Mouse (Mus musculus) MEL (cell line): ENCODE measurements around the gene Lig1. TPM values are rescaled to one million over a fixed set of nuclear protein-coding genes. Genes with fewer than 3 reads are reported as not detected.
"Not testable (repeated sequence)": the region's sequence is repeated elsewhere in the genome, so short reads cannot be mapped to it uniquely, and the experiment has no call there.

Experiments
- DNase-seq: peaks from one replicate; pipeline ENCODE4 v3.0.0; 2011; ENCODE audit warnings: low read depth, low spot score
- H3K27ac ChIP-seq: 2 replicates; pipeline ENCODE4 v1.5.1; 2012; ENCODE audit warnings: low read depth, mild to moderate bottlenecking, control low read depth, low read length, moderate library complexity; ENCODE audit not compliant: control insufficient read depth
- H3K27me3 ChIP-seq, 2 experiments: fragments of 150-350 bp in 1 of 2; sonication (generic) in 1 of 2; 2 replicates each; pipeline ENCODE4 v1.6.1; 2012; ENCODE audit warnings: low read length in 2 of 2, mild to moderate bottlenecking in 2 of 2, improper control_type of control experiment in 1 of 2, moderate library complexity in 1 of 2; ENCODE audit not compliant: insufficient read depth in 2 of 2, control insufficient read depth in 1 of 2
- H3K36me3 ChIP-seq, 2 experiments: 2 replicates each; pipeline ENCODE4 v1.6.1; 2012 to 2014; ENCODE audit warnings: low read length in 2 of 2, improper control_type of control experiment in 1 of 2, inconsistent platforms in 1 of 2, mild to moderate bottlenecking in 1 of 2; ENCODE audit not compliant: insufficient read depth in 2 of 2, control insufficient read depth in 1 of 2
- H3K4me1 ChIP-seq, 2 experiments: fragments of 150-350 bp in 1 of 2; sonication (generic) in 1 of 2; 2 replicates each; pipeline ENCODE4 v1.6.1; 2012; ENCODE audit warnings: low read length in 2 of 2, improper control_type of control experiment in 1 of 2, mild to moderate bottlenecking in 1 of 2; ENCODE audit not compliant: insufficient read depth in 2 of 2, control insufficient read depth in 1 of 2
- H3K4me3 ChIP-seq, 2 experiments: fragments of 150-350 bp in 1 of 2; sonication (generic) in 1 of 2; 2 replicates each; pipeline ENCODE4 v1.5.1; 2012; ENCODE audit warnings: low read depth in 2 of 2, low read length in 2 of 2, mild to moderate bottlenecking in 2 of 2, moderate library complexity in 2 of 2, control low read depth in 1 of 2, improper control_type of control experiment in 1 of 2; ENCODE audit not compliant: control insufficient read depth in 1 of 2, insufficient read depth in 1 of 2
- H3K79me2 ChIP-seq: 2 replicates; pipeline ENCODE4 v1.6.1; 2012; ENCODE audit warnings: mild to moderate bottlenecking, low read length, moderate library complexity; ENCODE audit not compliant: control insufficient read depth, poor library complexity, insufficient read depth
- H3K9ac ChIP-seq: 2 replicates; pipeline ENCODE4 v1.6.1; 2012; ENCODE audit warnings: low read depth, mild to moderate bottlenecking, control low read depth, low read length, moderate library complexity; ENCODE audit not compliant: control insufficient read depth, poor library complexity, severe bottlenecking
- H3K9me3 ChIP-seq: fragments of 150-350 bp; sonication (generic); replicated peaks from 2 replicates; pipeline ENCODE4 v1.6.1; 2012; ENCODE audit warnings: mild to moderate bottlenecking, low read length, improper control_type of control experiment, moderate library complexity; ENCODE audit not compliant: insufficient read depth
- BHLHE40 ChIP-seq: IDR thresholded peaks from 2 replicates; pipeline ENCODE4 v1.6.1; 2012; ENCODE audit warnings: low read depth, mild to moderate bottlenecking, inconsistent platforms, low read length, improper control_type of control experiment, borderline replicate concordance
- CHD1 ChIP-seq: IDR thresholded peaks from 2 replicates; pipeline ENCODE4 v1.6.1; 2012; ENCODE audit warnings: low read depth, mild to moderate bottlenecking, inconsistent platforms, low read length, improper control_type of control experiment
- CHD2 ChIP-seq: IDR thresholded peaks from 2 replicates; pipeline ENCODE4 v1.6.1; 2011; ENCODE audit warnings: low read length, improper control_type of control experiment
- CTCF ChIP-seq, 3 experiments: IDR thresholded peaks in 2 of 3; conservative IDR thresholded peaks in 1 of 3; 2 replicates each; pipeline ENCODE4 v1.5.1; 2011 to 2012; ENCODE audit warnings: low read length in 3 of 3, low read depth in 2 of 3, mild to moderate bottlenecking in 2 of 3, improper control_type of control experiment in 1 of 3, inconsistent platforms in 1 of 3, mixed read lengths in 1 of 3, moderate library complexity in 1 of 3; ENCODE audit not compliant: control insufficient read depth in 1 of 3, insufficient read depth in 1 of 3, poor library complexity in 1 of 3, severe bottlenecking in 1 of 3
- E2F4 ChIP-seq: IDR thresholded peaks from 2 replicates; pipeline ENCODE4 v1.6.1; 2011; ENCODE audit warnings: low read depth, low read length, improper control_type of control experiment, borderline replicate concordance
- EP300 ChIP-seq, 2 experiments: IDR thresholded peaks; 2 replicates each; pipeline ENCODE4 v1.6.1; 2011; ENCODE audit warnings: improper control_type of control experiment in 2 of 2, low read length in 2 of 2, low read depth in 1 of 2, mild to moderate bottlenecking in 1 of 2
- GABPA ChIP-seq: IDR thresholded peaks from 2 replicates; pipeline ENCODE4 v1.6.1; 2012; ENCODE audit warnings: low read depth, mild to moderate bottlenecking, inconsistent platforms, low read length, improper control_type of control experiment, moderate library complexity
- GATA1 ChIP-seq: IDR thresholded peaks from 2 replicates; pipeline ENCODE4 v1.6.1; 2011; ENCODE audit warnings: low read depth, low read length, improper control_type of control experiment
- HCFC1 ChIP-seq: IDR thresholded peaks from 2 replicates; pipeline ENCODE4 v1.6.1; 2012; ENCODE audit warnings: low read depth, mild to moderate bottlenecking, inconsistent platforms, low read length, improper control_type of control experiment, moderate library complexity
- JUND ChIP-seq: IDR thresholded peaks from 2 replicates; pipeline ENCODE4 v1.6.1; 2011; ENCODE audit warnings: low read depth, mild to moderate bottlenecking, improper control_type of control experiment, low read length
- KAT2A ChIP-seq: conservative IDR thresholded peaks from 2 replicates; pipeline ENCODE4 v1.6.1; 2012; ENCODE audit warnings: low read depth, low read length, improper control_type of control experiment, inconsistent platforms
- MAX ChIP-seq: IDR thresholded peaks from 2 replicates; pipeline ENCODE4 v1.6.1; 2011; ENCODE audit warnings: low read length, improper control_type of control experiment
- MAZ ChIP-seq: IDR thresholded peaks from 2 replicates; pipeline ENCODE4 v1.6.1; 2012; ENCODE audit warnings: low read depth, mild to moderate bottlenecking, inconsistent platforms, low read length, improper control_type of control experiment
- MEF2A ChIP-seq: IDR thresholded peaks from 2 replicates; pipeline ENCODE4 v1.6.1; 2014; ENCODE audit warnings: low read depth, mild to moderate bottlenecking, inconsistent platforms, low read length, improper control_type of control experiment; ENCODE audit not compliant: poor library complexity, insufficient replicate concordance, severe bottlenecking; ENCODE audit errors: extremely low read depth
- MXI1 ChIP-seq: IDR thresholded peaks from 2 replicates; pipeline ENCODE4 v1.6.1; 2011; ENCODE audit warnings: mild to moderate bottlenecking, low read depth, low read length, improper control_type of control experiment
- MYC ChIP-seq: IDR thresholded peaks from 2 replicates; pipeline ENCODE4 v1.6.1; 2011; ENCODE audit warnings: low read depth, mild to moderate bottlenecking, low read length, improper control_type of control experiment, moderate library complexity
- NELFE ChIP-seq: IDR thresholded peaks from 2 replicates; pipeline ENCODE4 v1.6.1; 2011; ENCODE audit warnings: low read depth, low read length, improper control_type of control experiment
- NRF1 ChIP-seq: IDR thresholded peaks from 2 replicates; pipeline ENCODE4 v1.6.1; 2014; ENCODE audit warnings: low read depth, mild to moderate bottlenecking, inconsistent platforms, low read length, improper control_type of control experiment, moderate library complexity; ENCODE audit not compliant: poor library complexity, insufficient read depth, severe bottlenecking
- POLR2A ChIP-seq, 2 experiments: IDR thresholded peaks; 2 replicates each; pipeline ENCODE4 v1.6.1; 2011 to 2012; ENCODE audit warnings: low read length in 2 of 2, mild to moderate bottlenecking in 2 of 2, control low read depth in 1 of 2, improper control_type of control experiment in 1 of 2, low read depth in 1 of 2, moderate library complexity in 1 of 2; ENCODE audit not compliant: control insufficient read depth in 1 of 2, insufficient read depth in 1 of 2, poor library complexity in 1 of 2
- POLR2AphosphoS2 ChIP-seq: IDR thresholded peaks from 2 replicates; pipeline ENCODE4 v1.6.1; 2011; ENCODE audit warnings: low read length, improper control_type of control experiment
- POLR2AphosphoS5 ChIP-seq: IDR thresholded peaks from 2 replicates; pipeline ENCODE4 v1.6.1; 2012; ENCODE audit warnings: low read depth, borderline replicate concordance, mild to moderate bottlenecking, inconsistent platforms, low read length, moderate library complexity, mixed read lengths
- RAD21 ChIP-seq: IDR thresholded peaks from 2 replicates; pipeline ENCODE4 v1.6.1; 2011; ENCODE audit warnings: mild to moderate bottlenecking, low read depth, low read length, improper control_type of control experiment
- SIN3A ChIP-seq: IDR thresholded peaks from 2 replicates; pipeline ENCODE4 v1.6.1; 2012; ENCODE audit warnings: low read length, improper control_type of control experiment, inconsistent platforms
- TBP ChIP-seq: IDR thresholded peaks from 2 replicates; pipeline ENCODE4 v1.8.0; 2011; ENCODE audit warnings: low read depth, low read length, improper control_type of control experiment
- TCF12 ChIP-seq: IDR thresholded peaks from 2 replicates; pipeline ENCODE4 v1.6.1; 2014; ENCODE audit warnings: low read depth, mild to moderate bottlenecking, inconsistent platforms, low read length, improper control_type of control experiment, moderate library complexity
- UBTF ChIP-seq: IDR thresholded peaks from 2 replicates; pipeline ENCODE4 v1.6.1; 2012; ENCODE audit warnings: low read depth, mild to moderate bottlenecking, inconsistent platforms, low read length, improper control_type of control experiment, moderate library complexity, borderline replicate concordance; ENCODE audit not compliant: insufficient read depth
- USF1 ChIP-seq: IDR thresholded peaks from 2 replicates; pipeline ENCODE4 v1.6.1; 2014; ENCODE audit warnings: low read depth, mild to moderate bottlenecking, inconsistent platforms, low read length, improper control_type of control experiment, moderate library complexity
- USF2 ChIP-seq, 2 experiments: IDR thresholded peaks; 2 replicates each; pipeline ENCODE4 v1.6.1; 2011 to 2012; ENCODE audit warnings: improper control_type of control experiment in 2 of 2, low read length in 2 of 2, borderline replicate concordance in 1 of 2, inconsistent platforms in 1 of 2, low read depth in 1 of 2, mild to moderate bottlenecking in 1 of 2; ENCODE audit not compliant: insufficient read depth in 1 of 2
- ZC3H11A ChIP-seq: IDR thresholded peaks from 2 replicates; pipeline ENCODE4 v1.6.1; 2012; ENCODE audit warnings: low read depth, mild to moderate bottlenecking, inconsistent platforms, low read length, improper control_type of control experiment
- ZMIZ1 ChIP-seq: IDR thresholded peaks from 2 replicates; pipeline ENCODE4 v1.6.1; 2012; ENCODE audit warnings: low read depth, mild to moderate bottlenecking, inconsistent platforms, low read length, improper control_type of control experiment, moderate library complexity
- ZNF384 ChIP-seq: IDR thresholded peaks from 2 replicates; pipeline ENCODE4 v1.6.1; 2012; ENCODE audit warnings: low read depth, mild to moderate bottlenecking, inconsistent platforms, low read length, improper control_type of control experiment
- polyA plus RNA-seq, 2 experiments: library from polyadenylated mRNA; stranded (reverse) in 1 of 2; unstranded in 1 of 2; fragments of >175 nt in 1 of 2; fragments of >200 nt in 1 of 2; gene quantifications; 2 replicates each; pipeline versions ENCODE4 v1.2.1 to v1.2.4; 2012; ENCODE audit warnings: low replicate concordance in 2 of 2, low read depth in 1 of 2; ENCODE audit not compliant: insufficient read length in 2 of 2, insufficient read depth in 1 of 2, missing spikeins in 1 of 2
- total RNA-seq: library from RNA; depleted of rRNA; stranded (reverse); fragments of 300-350 nt; gene quantifications from 2 replicates; pipeline ENCODE4 v1.2.3, GENCODE M21; 2012

Gene Lig1
- total and polyA plus RNA-seq, 3 experiments: 63.1 to 570 (median 187) TPM

DNA sequence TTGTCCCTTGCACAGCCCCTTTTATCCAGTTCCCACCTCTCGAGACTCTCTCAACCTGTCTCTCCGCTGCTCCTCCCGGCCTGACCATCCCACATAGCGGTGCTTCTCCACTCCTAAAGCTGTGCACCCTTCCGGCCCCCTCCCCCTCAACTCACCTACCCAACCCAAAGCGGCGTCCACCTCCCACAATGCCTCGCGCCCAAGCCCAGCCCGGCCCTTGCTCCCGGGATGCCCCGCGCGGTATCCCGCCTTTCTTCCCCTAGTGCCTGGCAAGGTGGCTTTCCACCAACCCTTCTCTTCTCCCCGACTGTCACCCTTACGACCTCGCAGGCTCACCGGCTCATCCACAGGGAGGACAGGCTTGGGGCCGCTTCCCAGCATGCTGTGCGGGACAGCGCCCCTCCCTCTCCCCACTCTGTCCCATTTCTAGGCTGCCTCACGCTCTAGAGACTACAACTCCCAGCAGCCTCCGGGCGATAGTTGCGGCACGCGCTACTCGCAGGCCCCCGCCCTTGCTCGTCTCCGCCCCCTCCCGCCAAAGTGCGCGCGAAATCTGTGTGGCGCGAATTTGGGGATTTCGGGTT, 1.3 kb downstream of the Lig1 start, which contains the start of gene Zswim9:
Gene Zswim9 (minus strand): TSS at position 414 of the 584 bp plus-strand sequence.
- H3K4me1 ChIP-seq: peaks cover 2 to 14% of the 10 kb centered on the region in 2 experiments
- H3K36me3 ChIP-seq: peaks cover 3 to 10% of the 10 kb centered on the region in 2 experiments
- TF ChIP-seq POLR2AphosphoS5 (no peak), MXI1 (peak; percentile 58; the same call in 1 of the 2 replicates), USF1 (peak; percentile 53; the same call in 1 of the 2 replicates), UBTF (no peak), CHD2 (no peak), ZMIZ1 (0 out of 2 replicates have a peak, but pooled peaks have one; percentile 38), SIN3A (no peak; the same call in 1 of the 2 replicates), ZC3H11A (no peak), GATA1 (no peak), RAD21 (no peak), JUND (no peak), E2F4 (peak; percentile 90; the same call in 1 of the 2 replicates), CTCF (IDR thresholded peaks at IDR 0.05 in 2 of 3, conservative IDR thresholded peaks at IDR 0.05 in 1 of 3; ENCODE audit: control insufficient read depth in 1 of 3, insufficient read depth in 1 of 3, low read depth in 2 of 3, low read length in 3 of 3, poor library complexity in 1 of 3, severe bottlenecking in 1 of 3) (no peak), USF2 (IDR thresholded peaks at IDR 0.05; ENCODE audit: borderline replicate concordance in 1 of 2, insufficient read depth in 1 of 2, low read depth in 1 of 2, low read length in 2 of 2) (no peak), GABPA (no peak), NRF1 (0 out of 2 replicates have a peak, but pooled peaks have one; percentile 22), ZNF384 (no peak), MYC (peak; percentile 49; the same call in 1 of the 2 replicates), NELFE (peak; percentile 58), CHD1 (no peak), TCF12 (no peak), MAZ (peak; percentile 66; the same call in 1 of the 2 replicates), BHLHE40 (peak; percentile 61; the same call in 1 of the 2 replicates), MAX (no peak), HCFC1 (peak; percentile 91), MEF2A (no peak), KAT2A (no peak; the same call in 1 of the 2 replicates), EP300 (IDR thresholded peaks at IDR 0.05; ENCODE audit: low read depth in 1 of 2, low read length in 2 of 2) (no peak), TBP (peak; percentile 48; the same call in 1 of the 2 replicates), POLR2AphosphoS2 (no peak), POLR2A (IDR thresholded peaks at IDR 0.05; ENCODE audit: control insufficient read depth in 1 of 2, insufficient read depth in 1 of 2, low read depth in 1 of 2, low read length in 2 of 2, poor library complexity in 1 of 2) (peak; percentile 55 to 61; a peak in 2 of 4 replicates)
- peaks cover 8% of the 10 kb centered on the region for H3K79me2 ChIP-seq
- H3K4me3 ChIP-seq: peak within 1 kb of the TSS; percentile 76 to 79
- H3K9ac ChIP-seq: peak within 1 kb of the TSS; percentile 86
- no peaks in the 10 kb centered on the region for H3K9me3 ChIP-seq
- no peaks in the 10 kb centered on the region for H3K27me3 ChIP-seq
- peak; percentile 95 for DNase-seq
- H3K27ac ChIP-seq: peak within 1 kb of the TSS; percentile 84

DNA sequence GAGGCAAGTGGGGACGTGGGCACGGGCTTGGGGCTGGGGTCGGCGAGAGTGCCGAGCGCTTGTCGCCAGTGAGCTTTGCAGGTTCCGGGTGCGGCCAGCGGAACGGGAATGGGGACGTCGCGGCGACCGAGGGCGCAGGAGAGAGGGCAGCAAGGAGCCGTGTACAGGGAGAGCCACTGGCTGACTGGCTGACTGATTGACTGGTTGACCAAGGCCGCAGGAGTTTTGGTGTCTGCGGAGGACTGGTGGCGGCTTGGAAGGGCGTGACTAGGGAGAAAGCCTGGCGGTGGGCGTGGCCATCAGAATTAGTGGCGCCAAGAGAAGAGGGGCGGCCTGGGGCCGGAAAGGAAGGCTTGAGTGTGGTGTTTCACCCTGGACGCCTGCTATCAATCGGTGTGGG, 1.9 kb downstream of the Lig1 start:
- H3K9me3 ChIP-seq, H3K79me2 ChIP-seq, H3K36me3 ChIP-seq, DNase-seq, H3K27me3 ChIP-seq, H3K27ac ChIP-seq: not testable (repeated sequence)
- Histone ChIP-seq H3K9ac (peak overlapping the region; percentile 59), H3K4me3 (peak overlapping the region in 1 of 2 experiments; percentile 51; a peak in 2 of 4 replicates), H3K4me1 (peaks cover 2 to 14% of the 10 kb centered on the region in 2 experiments)
